In genomic region chr10:84460420-84461101, GRCm38 (mm10) we compare ENCODE assay signal across 30 mouse cellular contexts. TPM values are rescaled to one million over a fixed set of nuclear protein-coding genes. Genes with fewer than 3 reads are reported as not detected.
DNase-seq lines count a peak whose midpoint lies in the region; ATAC-seq lines count a peak whose summit lies in the region.
"Had no signal": no experiment of that assay in that cellular context is flagged by ENCODE, and none has a peak within 500 bp of the region (broad histone marks: within the 10 kb centered on the region; RNA-seq: fewer than 3 reads in every experiment).

No protein-coding gene starts in this region.

- no peaks in the 10 kb centered on the region for H3K27me3 ChIP-seq in midbrain, embryonic 10.5 days (ENCODE audit: low read depth, poor library complexity, severe bottlenecking)
- no peaks in the 10 kb centered on the region for H3K27me3 ChIP-seq in midbrain, embryonic 14.5 days (ENCODE audit: control insufficient read depth, insufficient read depth, low read length)
- no peaks in the 10 kb centered on the region for H3K27me3 ChIP-seq in liver, embryonic 11.5 days (replicated peaks; ENCODE audit: control insufficient read depth, insufficient read depth, low read length)
- H3K27me3 ChIP-seq in liver, embryonic 16.5 days (ENCODE audit: control insufficient read depth, insufficient read depth, low read depth, low read length) = no peaks in the 10 kb centered on the region
- H3K27me3 ChIP-seq in forebrain, embryonic 11.5 days (ENCODE audit: control insufficient read depth, insufficient read depth, low read length) = no peaks in the 10 kb centered on the region
- H3K27me3 ChIP-seq: embryonic facial prominence, embryonic 13.5 days; heart, embryonic 15.5 days; hindbrain, embryonic 12.5 days; limb, embryonic 15.5 days; midbrain, embryonic 15.5 days had no signal

- 82% methylated on average over 8 of the region's 8 CpGs for WGBS in midbrain, embryonic 10.5 days
- 82% methylated on average over 8 of the region's 8 CpGs for WGBS in midbrain, embryonic 14.5 days
- 59% methylated on average over 8 of the region's 8 CpGs for WGBS in liver, embryonic 11.5 days
- 50% methylated on average over 8 of the region's 8 CpGs for WGBS in liver, embryonic 16.5 days (ENCODE audit: insufficient replicate concordance)
- 77% methylated on average over 8 of the region's 8 CpGs for WGBS in forebrain, embryonic 11.5 days

- H3K4me2 ChIP-seq in midbrain, embryonic 14.5 days (ENCODE audit: low read length) = no peak overlapping the region
- H3K4me2 ChIP-seq in liver, embryonic 11.5 days = no peak overlapping the region
- H3K4me2 ChIP-seq in liver, embryonic 16.5 days (ENCODE audit: low read depth, low read length) = no peak overlapping the region
- H3K4me2 ChIP-seq in forebrain, embryonic 11.5 days (ENCODE audit: low read depth, low read length, severe bottlenecking) = no peak overlapping the region
- H3K4me2 ChIP-seq: embryonic facial prominence, embryonic 13.5 days; heart, embryonic 15.5 days; hindbrain, embryonic 12.5 days; limb, embryonic 15.5 days; midbrain, embryonic 15.5 days had no signal

- peaks cover 52% of the 10 kb centered on the region for H3K4me1 ChIP-seq in midbrain, embryonic 10.5 days
- H3K4me1 ChIP-seq in midbrain, embryonic 14.5 days (ENCODE audit: control insufficient read depth, insufficient read depth, low read length) = no peaks in the 10 kb centered on the region
- no peaks in the 10 kb centered on the region for H3K4me1 ChIP-seq in liver, embryonic 11.5 days (replicated peaks; ENCODE audit: control insufficient read depth, insufficient read depth, low read length)
- no peaks in the 10 kb centered on the region for H3K4me1 ChIP-seq in liver, embryonic 16.5 days (ENCODE audit: control insufficient read depth, low read depth, low read length)
- H3K4me1 ChIP-seq in forebrain, embryonic 11.5 days (replicated peaks; ENCODE audit: control insufficient read depth, insufficient read depth, low read length) = no peaks in the 10 kb centered on the region
- H3K4me1 ChIP-seq: megakaryocyte, embryonic 14.5 days; midbrain, embryonic 15.5 days had no signal

- no peaks in the 10 kb centered on the region for H3K36me3 ChIP-seq in midbrain, embryonic 10.5 days
- no peaks in the 10 kb centered on the region for H3K36me3 ChIP-seq in midbrain, embryonic 14.5 days (ENCODE audit: control insufficient read depth, insufficient read depth, low read length)
- H3K36me3 ChIP-seq in liver, embryonic 11.5 days (ENCODE audit: control insufficient read depth, insufficient read depth, low read length) = no peaks in the 10 kb centered on the region
- H3K36me3 ChIP-seq in liver, embryonic 16.5 days (ENCODE audit: control insufficient read depth, insufficient read depth) = no peaks in the 10 kb centered on the region
- H3K36me3 ChIP-seq in forebrain, embryonic 11.5 days (ENCODE audit: control insufficient read depth, insufficient read depth, low read length) = no peaks in the 10 kb centered on the region
- H3K36me3 ChIP-seq: embryonic facial prominence, embryonic 13.5 days; forebrain, embryonic 10.5 days; heart, embryonic 10.5 days; heart, embryonic 15.5 days; hindbrain, embryonic 12.5 days; limb, embryonic 10.5 days; limb, embryonic 15.5 days; midbrain, embryonic 15.5 days had no signal

- no peak for DNase-seq in midbrain, embryonic 10.5 days (ENCODE audit: low spot score)
- no peak for DNase-seq in midbrain, embryonic 14.5 days
- DNase-seq in liver, embryonic 11.5 days (ENCODE audit: low spot score) = no peak
- DNase-seq in left cerebral cortex, postnatal 4 days = no peak
- DNase-seq in forebrain, embryonic 11.5 days (ENCODE audit: low spot score) = no peak
- DNase-seq: adrenal gland, postnatal 25 days; cerebellum, adult 11-12 months; cerebellum, postnatal 10 days; forebrain, postnatal 0 days; heart, postnatal 36 days; kidney, adult 18-20 months; kidney, postnatal 36 days; lung, postnatal 4 days; right cerebral cortex, postnatal 25 days; spleen, adult 18-20 months; thymus, adult 18-20 months; thymus, postnatal 25 days had no signal

- ATAC-seq in midbrain, embryonic 14.5 days (ENCODE audit: low FRiP score, low TSS enrichment) = no peak
- peak; percentile 56; the same call in 1 of the 2 replicates for ATAC-seq in liver, embryonic 11.5 days (replicated peaks; ENCODE audit: low FRiP score)
- ATAC-seq in liver, embryonic 16.5 days (ENCODE audit: low read depth) = 0 out of 2 replicates have a peak, but pooled peaks have one; percentile 32
- no peak for ATAC-seq in megakaryocyte-erythroid progenitor cell, adult 5-6 weeks (replicated peaks; ENCODE audit: low FRiP score, low TSS enrichment, poor library complexity, severe bottlenecking)
- ATAC-seq in forebrain, embryonic 11.5 days (replicated peaks; ENCODE audit: low FRiP score) = no peak
- ATAC-seq: CD4-positive, CD25-positive, alpha-beta regulatory T cell, adult 4 months; forebrain, postnatal 0 days; hindbrain, postnatal 0 days; midbrain, embryonic 15.5 days had no signal

- no peak overlapping the region for H3K4me3 ChIP-seq in midbrain, embryonic 10.5 days
- H3K4me3 ChIP-seq in midbrain, embryonic 14.5 days (replicated peaks; ENCODE audit: low read depth, low read length) = no peak overlapping the region
- H3K4me3 ChIP-seq in liver, embryonic 11.5 days (ENCODE audit: low read depth, low read length) = no peak overlapping the region
- H3K4me3 ChIP-seq in liver, embryonic 16.5 days (ENCODE audit: low read depth, low read length) = no peak overlapping the region
- no peak overlapping the region for H3K4me3 ChIP-seq in forebrain, embryonic 11.5 days (ENCODE audit: low read depth, low read length)
- H3K4me3 ChIP-seq: embryonic facial prominence, embryonic 13.5 days; forebrain, embryonic 10.5 days; heart, embryonic 10.5 days; heart, embryonic 15.5 days; hindbrain, embryonic 12.5 days; limb, embryonic 10.5 days; limb, embryonic 15.5 days; megakaryocyte, embryonic 14.5 days; midbrain, embryonic 15.5 days had no signal

- intact Hi-C loops in left cerebral cortex, postnatal 4 days (cut with DNase I) = no loop called here

- peak overlapping the region; percentile 10; the same call in 1 of the 2 replicates for H3K27ac ChIP-seq in midbrain, embryonic 10.5 days (replicated peaks)
- H3K27ac ChIP-seq in midbrain, embryonic 14.5 days (replicated peaks; ENCODE audit: low read depth, low read length) = no peak overlapping the region
- no peak overlapping the region for H3K27ac ChIP-seq in liver, embryonic 11.5 days (ENCODE audit: low read depth, low read length)
- no peak overlapping the region for H3K27ac ChIP-seq in liver, embryonic 16.5 days (ENCODE audit: low read length)
- no peak overlapping the region for H3K27ac ChIP-seq in forebrain, embryonic 11.5 days (ENCODE audit: low read depth, low read length)
- H3K27ac ChIP-seq: embryonic facial prominence, embryonic 13.5 days; forebrain, embryonic 10.5 days; heart, embryonic 10.5 days; heart, embryonic 15.5 days; hindbrain, embryonic 12.5 days; hindbrain, postnatal 0 days; limb, embryonic 10.5 days; limb, embryonic 15.5 days; midbrain, embryonic 15.5 days had no signal

- H3K9ac ChIP-seq in midbrain, embryonic 14.5 days (replicated peaks; ENCODE audit: low read length) = no peak overlapping the region
- H3K9ac ChIP-seq in liver, embryonic 11.5 days (ENCODE audit: low read depth, low read length) = no peak overlapping the region
- H3K9ac ChIP-seq in liver, embryonic 16.5 days (ENCODE audit: low read depth, low read length) = no peak overlapping the region
- H3K9ac ChIP-seq in forebrain, embryonic 11.5 days (ENCODE audit: low read length) = no peak overlapping the region
- H3K9ac ChIP-seq: embryonic facial prominence, embryonic 13.5 days; forebrain, postnatal 0 days; heart, embryonic 15.5 days; hindbrain, embryonic 12.5 days; limb, embryonic 15.5 days; midbrain, embryonic 15.5 days had no signal

- H3K9me3 ChIP-seq in midbrain, embryonic 10.5 days (replicated peaks) = no peaks in the 10 kb centered on the region
- H3K9me3 ChIP-seq in midbrain, embryonic 14.5 days (ENCODE audit: control insufficient read depth, low read length) = no peaks in the 10 kb centered on the region
- no peaks in the 10 kb centered on the region for H3K9me3 ChIP-seq in liver, embryonic 11.5 days (ENCODE audit: control insufficient read depth, low read length)
- no peaks in the 10 kb centered on the region for H3K9me3 ChIP-seq in liver, embryonic 16.5 days (replicated peaks; ENCODE audit: control insufficient read depth, low read length)
- no peaks in the 10 kb centered on the region for H3K9me3 ChIP-seq in forebrain, embryonic 11.5 days (ENCODE audit: control insufficient read depth, low read length)
- H3K9me3 ChIP-seq: embryonic facial prominence, embryonic 13.5 days; forebrain, embryonic 10.5 days; heart, embryonic 10.5 days; heart, embryonic 15.5 days; hindbrain, embryonic 12.5 days; limb, embryonic 10.5 days; limb, embryonic 15.5 days; megakaryocyte, embryonic 14.5 days; midbrain, embryonic 15.5 days had no signal

RNA-seq across cellular contexts. Expression of gene Nuak1, which starts 20.2 kb away (rescaled TPM):
- polyA plus RNA-seq in midbrain, embryonic 10.5 days (2016; fragmentation: Nextera tagmentation; extraction: Ambion mirVana) = 3.0 and 4.0 TPM in 2 replicates
- polyA plus RNA-seq in midbrain, embryonic 14.5 days (2014; fragmentation: Nextera tagmentation; extraction: Ambion mirVana) = 5.4 and 9.2 TPM in 2 replicates
- polyA plus RNA-seq in liver, embryonic 11.5 days (2014; fragmentation: Nextera tagmentation; extraction: Ambion mirVana) = 0.47 and 0.70 TPM in 2 replicates
- polyA plus RNA-seq in liver, embryonic 16.5 days (2015; fragmentation: Nextera tagmentation; extraction: Ambion mirVana) = 0.13 and 0.14 TPM in 2 replicates
- total RNA-seq in megakaryocyte-erythroid progenitor cell, adult 5-6 weeks (2014; fragmentation: Nextera tagmentation) = 3.2 and 4.0 TPM in 2 replicates
- total RNA-seq in megakaryocyte-erythroid progenitor cell, adult 5-6 weeks (2017) = 0.61 and 1.1 TPM in 2 replicates
- total RNA-seq in left cerebral cortex, postnatal 4 days (2021) = 10 to 100 TPM; 51.7 to 53.0 TPM
- polyA plus RNA-seq in forebrain, embryonic 11.5 days (2014; fragmentation: Nextera tagmentation; extraction: Ambion mirVana) = 2.9 and 3.6 TPM in 2 replicates
- polyA plus RNA-seq: CD4-positive, CD25-positive, alpha-beta regulatory T cell, adult 4 months had no signal

Comparison
In these comparisons a context has a peak if more than half of its experiments do, and no peak if none do; other contexts are left out.
1. ATAC-seq: peak in liver, embryonic 11.5 days (single experiment) and liver, embryonic 16.5 days (single experiment); none in midbrain, embryonic 14.5 days (single experiment), megakaryocyte-erythroid progenitor cell, adult 5-6 weeks (single experiment) and forebrain, embryonic 11.5 days (single experiment).